Mouse (Mus musculus) gastrocnemius, adult 2 months (tissue): ENCODE measurements at regions not wholly inside any gene's neighbourhood (a gene's known extent, or its start where the extent isn't known, plus 50 kb on each side); places are given as distances from the start of the nearest gene placed in this dataset. TPM values are rescaled to one million over a fixed set of nuclear protein-coding genes. Genes with fewer than 3 reads are reported as not detected.
A peak's percentile ranks its signal among the peaks of the same experiment; 100 is the strongest.

Experiments used
- DNase-seq: peaks from one replicate; pipeline ENCODE4 v3.0.0; 2022
- H3K27ac ChIP-seq: fragments of 200-600 bp; 2 replicates; pipeline ENCODE4 v1.8.1; 2022; ENCODE audit warnings: mild to moderate bottlenecking
- H3K4me3 ChIP-seq: fragments of 200-600 bp; 2 replicates; pipeline ENCODE4 v1.8.1; 2022; ENCODE audit warnings: mild to moderate bottlenecking, moderate library complexity
- CTCF ChIP-seq: fragments of 200-600 bp; IDR thresholded peaks from 2 replicates; pipeline ENCODE4 v1.8.1; 2022; ENCODE audit warnings: antibody characterized with exemption, mild to moderate bottlenecking, moderate library complexity
- intact Hi-C: fragments of 180-260 bp; cut with DNase I; formaldehyde crosslinking; loops from one replicate; pipeline ENCODE4 v1.15.1; 2025
- microRNA-seq: library from miRNA; unstranded; fragments of <30 nt; microRNA quantifications from one replicate; pipeline ENCODE4 v1.2.0, GENCODE M21; 2021

DNA sequence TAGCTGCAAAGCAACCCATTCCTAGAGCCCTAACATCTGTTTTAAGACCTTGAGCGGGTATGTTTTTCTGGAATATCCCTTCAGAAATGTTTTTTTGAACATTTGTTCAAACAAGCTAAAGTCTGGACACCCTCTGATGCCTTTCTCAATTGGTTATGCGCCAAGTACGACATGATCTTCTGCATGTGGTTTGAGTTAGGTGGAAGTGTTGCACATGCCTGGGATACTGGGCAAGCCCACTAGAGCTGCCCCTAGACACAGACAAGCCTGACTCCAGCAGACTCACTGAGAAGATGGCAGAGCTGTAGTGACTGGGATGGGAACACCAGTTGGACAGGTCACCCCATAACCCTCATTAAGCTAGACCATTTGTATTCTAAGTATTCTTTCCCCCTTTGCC, 153.2 kb upstream of the Cypt2 start:
- TF ChIP-seq CTCF, result no peak
- Histone ChIP-seq H3K4me3 (no peak overlapping the region), H3K27ac (no peak overlapping the region)
- intact Hi-C loops, result no loop called here
- DNase-seq, result no peak

GRCm38 (mm10) chrX:105366284-105366683, 133.3 kb upstream of the Cypt2 start:
- no peak overlapping the region for H3K4me3 ChIP-seq
- intact Hi-C loops, result no loop called here
- no peak for TF ChIP-seq CTCF
- no peak for DNase-seq
- H3K27ac ChIP-seq, result no peak overlapping the region

DNA sequence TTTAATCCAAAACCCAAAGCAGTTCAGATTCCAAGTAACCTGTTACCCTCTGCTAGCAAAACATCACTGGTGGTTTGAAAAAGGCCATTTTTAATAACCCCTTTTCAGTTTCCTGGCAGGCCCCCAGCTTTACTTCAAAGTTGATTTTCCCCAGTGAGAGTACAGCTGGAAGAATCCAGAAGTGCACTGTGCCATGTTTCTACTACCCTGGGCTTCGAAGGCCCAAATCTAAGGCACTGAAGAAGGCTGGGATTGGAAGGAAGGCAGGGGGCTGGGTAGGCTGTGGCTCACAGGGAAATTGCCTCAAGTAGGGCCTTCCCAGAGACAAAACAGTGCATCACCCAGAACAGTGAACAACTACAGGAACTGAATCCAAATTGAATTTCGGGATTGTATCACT, 131.6 kb upstream of the Cypt2 start:
- no peak for DNase-seq
- intact Hi-C loops, result no loop called here
- Histone ChIP-seq H3K4me3 (no peak overlapping the region), H3K27ac (no peak overlapping the region)
- no peak for TF ChIP-seq CTCF

GRCm38 (mm10) chrX:105390506-105390905, 109.1 kb upstream of the Cypt2 start:
- H3K27ac ChIP-seq, result no peak overlapping the region
- TF ChIP-seq CTCF, result no peak
- H3K4me3 ChIP-seq, result no peak overlapping the region
- DNase-seq, result no peak
- intact Hi-C loops, result no loop called here

- intact Hi-C loops, result no loop called here
- no peak for TF ChIP-seq CTCF
- H3K4me3 ChIP-seq, result no peak overlapping the region
- no peak for DNase-seq
- H3K27ac ChIP-seq, result no peak overlapping the region
Observed at GRCm38 (mm10) chrX:105391029-105391428, 108.5 kb upstream of the Cypt2 start.

- no peak for DNase-seq
- intact Hi-C loops, result no loop called here
- Histone ChIP-seq H3K4me3 (no peak overlapping the region), H3K27ac (no peak overlapping the region)
- no peak for TF ChIP-seq CTCF
Observed at GRCm38 (mm10) chrX:105391680-105392462, 107.7 kb upstream of the Cypt2 start.

DNA sequence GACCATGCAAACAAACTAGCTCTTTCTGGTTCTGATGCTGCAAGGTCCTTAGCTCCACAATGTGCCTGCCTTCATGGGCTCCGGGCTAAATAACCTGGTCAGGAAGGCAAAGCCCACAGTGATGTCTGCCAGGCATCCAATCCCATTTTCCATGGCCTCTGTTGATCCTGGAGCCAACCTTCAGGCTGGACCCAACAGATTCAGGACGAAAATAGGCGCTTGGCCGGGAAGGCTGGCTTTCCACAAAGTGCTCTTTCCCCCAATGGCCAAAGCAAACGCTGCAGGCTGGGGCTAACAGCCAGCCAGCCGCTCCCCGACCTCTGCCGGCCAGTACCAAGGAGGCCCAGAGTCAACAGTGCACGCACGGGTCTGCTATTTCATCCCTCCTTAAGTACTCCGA, 106.3 kb upstream of the Cypt2 start:
- Histone ChIP-seq H3K27ac (no peak overlapping the region), H3K4me3 (no peak overlapping the region)
- intact Hi-C loops, result no loop called here
- DNase-seq, result peak; percentile 27
- peak; percentile 18; the same call in 1 of the 2 replicates for TF ChIP-seq CTCF

DNA sequence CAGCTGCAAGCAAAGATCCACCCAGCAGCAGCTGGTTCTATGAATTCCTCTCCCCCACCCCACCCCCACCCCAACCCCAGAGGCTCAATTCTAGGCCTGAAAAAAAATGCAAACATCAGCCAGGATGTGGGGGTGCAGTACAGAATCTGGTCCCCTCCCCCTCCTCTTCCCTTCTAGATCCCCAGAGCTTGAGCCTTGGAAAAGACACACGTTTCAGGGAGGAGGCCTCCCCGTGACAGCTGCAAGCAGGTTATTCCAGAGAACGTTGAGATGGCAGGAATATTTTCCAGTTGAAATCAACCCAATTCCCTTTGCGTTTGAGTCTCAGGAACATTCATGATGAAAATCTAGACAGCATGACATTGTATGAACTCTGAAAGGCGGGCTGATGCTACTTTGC, 86.2 kb upstream of the Cypt2 start:
- Histone ChIP-seq H3K27ac (no peak overlapping the region), H3K4me3 (no peak overlapping the region)
- DNase-seq, result no peak
- TF ChIP-seq CTCF, result no peak
- intact Hi-C loops, result no loop called here

DNA sequence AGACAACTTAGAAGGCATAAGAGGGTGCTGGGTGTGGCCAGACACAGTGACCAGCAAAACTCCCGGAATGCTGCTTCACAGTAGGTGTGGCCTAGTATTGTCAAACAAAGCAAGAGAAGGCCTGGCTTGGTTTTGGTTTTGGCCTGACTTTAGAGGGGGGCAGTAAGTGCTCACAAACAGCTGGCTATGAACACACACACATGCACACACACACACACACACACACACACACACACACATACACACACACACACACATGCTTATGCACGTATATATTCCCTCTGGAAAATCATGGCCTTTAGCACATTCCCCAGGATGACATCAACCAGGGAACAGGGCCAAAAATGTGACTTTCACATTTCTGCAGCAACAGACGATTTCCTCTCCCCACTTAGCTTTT, 78.6 kb upstream of the Cypt2 start:
- DNase-seq, result peak; percentile 16
- H3K27ac ChIP-seq, result no peak overlapping the region

More for the DNA sequence above, 78.6 kb upstream of the Cypt2 start:
- no peak overlapping the region for H3K4me3 ChIP-seq
- no peak for TF ChIP-seq CTCF
- intact Hi-C loops, result no loop called here

Small RNA genes in the stretch of these regions (microRNA-seq; reads per million reads assigned to microRNA genes)
- gene Mir325, result not detected
